Mouse (Mus musculus): ENCODE data around the gene Shh.

Shh gene

GRCm38 (mm10) chr5:28466760-28467306 is at the start of gene Shh:
TSS of gene Shh (minus strand) at chr5:28467256.
- in situ Hi-C loops (cut with MboI; ENCODE audit: unreplicated experiment in 2 of 2): loop anchor here in 1 of 2 experiments (25.0 kb wide), 1 partner anchor 1220 kb away; no protein-coding TSS in a partner anchor

GRCm38 (mm10) chr5:28500792-28501439 is 33.9 kb upstream of the Shh start:
- in situ Hi-C loops (cut with MboI; ENCODE audit: unreplicated experiment in 2 of 2): no loop called here

- in situ Hi-C loops (cut with MboI; ENCODE audit: unreplicated experiment in 2 of 2): no loop called here
Measured at GRCm38 (mm10) chr5:28498846-28499245, 31.8 kb upstream of the Shh start.

GRCm38 (mm10) chr5:28495712-28496650 is 28.9 kb upstream of the Shh start:
- in situ Hi-C loops (cut with MboI; ENCODE audit: unreplicated experiment in 2 of 2): no loop called here

GRCm38 (mm10) chr5:28493550-28493949 is 26.5 kb upstream of the Shh start:
- in situ Hi-C loops (cut with MboI; ENCODE audit: unreplicated experiment in 2 of 2): no loop called here

- in situ Hi-C loops (cut with MboI; ENCODE audit: unreplicated experiment in 2 of 2): no loop called here
Measured at GRCm38 (mm10) chr5:28482991-28483390, 15.9 kb upstream of the Shh start.

GRCm38 (mm10) chr5:28481730-28482129 is 14.7 kb upstream of the Shh start:
- in situ Hi-C loops (cut with MboI; ENCODE audit: unreplicated experiment in 2 of 2): no loop called here

- in situ Hi-C loops (cut with MboI; ENCODE audit: unreplicated experiment in 2 of 2): no loop called here
Measured at GRCm38 (mm10) chr5:28476389-28477379, 9.6 kb upstream of the Shh start.

GRCm38 (mm10) chr5:28473556-28473955 is 6.5 kb upstream of the Shh start:
- in situ Hi-C loops (cut with MboI; ENCODE audit: unreplicated experiment in 2 of 2): loop anchor here in 1 of 2 experiments (25.0 kb wide), 1 partner anchor 1214 kb away; no protein-coding TSS in a partner anchor

- in situ Hi-C loops (cut with MboI; ENCODE audit: unreplicated experiment in 2 of 2): loop anchor here in 1 of 2 experiments (25.0 kb wide), 1 partner anchor 1218 kb away; no protein-coding TSS in a partner anchor
Measured at GRCm38 (mm10) chr5:28469525-28470202, 2.6 kb upstream of the Shh start.

GRCm38 (mm10) chr5:28466351-28466750 is 705 bp downstream of the Shh start:
- in situ Hi-C loops (cut with MboI; ENCODE audit: unreplicated experiment in 2 of 2): loop anchor here in 1 of 2 experiments (25.0 kb wide), 1 partner anchor 1221 kb away; no protein-coding TSS in a partner anchor

GRCm38 (mm10) chr5:28465526-28465925 is 1.5 kb downstream of the Shh start:
- in situ Hi-C loops (cut with MboI; ENCODE audit: unreplicated experiment in 2 of 2): loop anchor here in 1 of 2 experiments (25.0 kb wide), 1 partner anchor 1222 kb away; no protein-coding TSS in a partner anchor

GRCm38 (mm10) chr5:28465099-28465406 is 2.0 kb downstream of the Shh start:
- in situ Hi-C loops (cut with MboI; ENCODE audit: unreplicated experiment in 2 of 2): loop anchor here in 1 of 2 experiments (25.0 kb wide), 1 partner anchor 1222 kb away; no protein-coding TSS in a partner anchor

GRCm38 (mm10) chr5:28464361-28465098 is 2.5 kb downstream of the Shh start:
- in situ Hi-C loops (cut with MboI; ENCODE audit: unreplicated experiment in 2 of 2): loop anchor here in 1 of 2 experiments (25.0 kb wide), 1 partner anchor 1223 kb away; no protein-coding TSS in a partner anchor

GRCm38 (mm10) chr5:28463656-28464055 is 3.4 kb downstream of the Shh start:
- in situ Hi-C loops (cut with MboI; ENCODE audit: unreplicated experiment in 2 of 2): loop anchor here in 1 of 2 experiments (25.0 kb wide), 1 partner anchor 1224 kb away; no protein-coding TSS in a partner anchor

- in situ Hi-C loops (cut with MboI; ENCODE audit: unreplicated experiment in 2 of 2): loop anchor here in 1 of 2 experiments (25.0 kb wide), 1 partner anchor 1224 kb away; no protein-coding TSS in a partner anchor
Measured at GRCm38 (mm10) chr5:28462741-28463590, 4.1 kb downstream of the Shh start.

- in situ Hi-C loops (cut with MboI; ENCODE audit: unreplicated experiment in 2 of 2): loop anchor here in 1 of 2 experiments (25.0 kb wide), 1 partner anchor 1226 kb away; no protein-coding TSS in a partner anchor
Measured at GRCm38 (mm10) chr5:28461376-28461775, 5.7 kb downstream of the Shh start.
